Mouse (Mus musculus): ENCODE measurements around the gene Rmnd1. TPM values are rescaled to one million over a fixed set of nuclear protein-coding genes. Genes with fewer than 3 reads are reported as not detected.

Gene Rmnd1
- total and polyA plus RNA-seq, 3 experiments, result 11.8 to 65.5 (median 49.0) TPM

GRCm38 (mm10) chr10:4404895-4405491 lies 27.2 kb downstream of the Rmnd1 start:
- TF ChIP-seq GATA2 (IDR thresholded peaks at IDR 0.05; ENCODE audit: borderline replicate concordance, low read depth, low read length), result no peak
- no peak for TF ChIP-seq CTCF (IDR thresholded peaks at IDR 0.05; ENCODE audit: low read depth, low read length)
- TF ChIP-seq GATA1 (IDR thresholded peaks at IDR 0.05; ENCODE audit: borderline replicate concordance, low read length), result no peak
- TF ChIP-seq TAL1 (conservative IDR thresholded peaks at IDR 0.05; ENCODE audit: low read depth, low read length), result no peak
- no peak for TF ChIP-seq POLR2AphosphoS5 (IDR thresholded peaks at IDR 0.05; ENCODE audit: insufficient replicate concordance, low read depth, low read length)
- DNase-seq (ENCODE audit: low spot score), result no peak
- no peak for ATAC-seq (ENCODE audit: extremely low read depth, insufficient number of reproducible peaks, low FRiP score, poor library complexity, severe bottlenecking)
- H3K27me3 ChIP-seq (ENCODE audit: insufficient read depth, low read length), result no peaks in the 10 kb centered on the region
- H3K4me1 ChIP-seq (ENCODE audit: insufficient read depth, low read depth, low read length), result peaks cover 16% of the 10 kb centered on the region
- peaks cover 82% of the 10 kb centered on the region for H3K36me3 ChIP-seq (replicated peaks)
- H3K4me3 ChIP-seq (ENCODE audit: low read depth, low read length), result no peak overlapping the region
- H3K9me3 ChIP-seq (replicated peaks), result no peaks in the 10 kb centered on the region

- DNase-seq (ENCODE audit: low spot score) (no peak), ATAC-seq (ENCODE audit: extremely low read depth, insufficient number of reproducible peaks, low FRiP score, poor library complexity, severe bottlenecking) (no peak)
- TF ChIP-seq CTCF (IDR thresholded peaks at IDR 0.05; ENCODE audit: low read depth, low read length) (no peak), GATA1 (IDR thresholded peaks at IDR 0.05; ENCODE audit: borderline replicate concordance, low read length) (no peak), POLR2AphosphoS5 (IDR thresholded peaks at IDR 0.05; ENCODE audit: insufficient replicate concordance, low read depth, low read length) (no peak), TAL1 (conservative IDR thresholded peaks at IDR 0.05; ENCODE audit: low read depth, low read length) (no peak), GATA2 (IDR thresholded peaks at IDR 0.05; ENCODE audit: borderline replicate concordance, low read depth, low read length) (no peak)
- peaks cover 19% of the 10 kb centered on the region for H3K4me1 ChIP-seq (ENCODE audit: insufficient read depth, low read depth, low read length)
- H3K36me3 ChIP-seq (replicated peaks), result peaks cover 74% of the 10 kb centered on the region
- H3K27me3 ChIP-seq (ENCODE audit: insufficient read depth, low read length), result no peaks in the 10 kb centered on the region
- H3K4me3 ChIP-seq (ENCODE audit: low read depth, low read length), result no peak overlapping the region
- no peaks in the 10 kb centered on the region for H3K9me3 ChIP-seq (replicated peaks)
These were observed 34.1 kb downstream of the Rmnd1 start for GRCm38 (mm10) chr10:4398058-4398457.

- Histone ChIP-seq H3K27me3 (ENCODE audit: insufficient read depth, low read length) (no peaks in the 10 kb centered on the region), H3K9me3 (replicated peaks) (no peaks in the 10 kb centered on the region), H3K4me1 (ENCODE audit: insufficient read depth, low read depth, low read length) (peaks cover 39% of the 10 kb centered on the region), H3K4me3 (ENCODE audit: low read depth, low read length) (no peak overlapping the region), H3K36me3 (replicated peaks) (peaks cover 80% of the 10 kb centered on the region)
- ATAC-seq (ENCODE audit: extremely low read depth, insufficient number of reproducible peaks, low FRiP score, poor library complexity, severe bottlenecking) (no peak), DNase-seq (ENCODE audit: low spot score) (no peak)
- TF ChIP-seq GATA2 (IDR thresholded peaks at IDR 0.05; ENCODE audit: borderline replicate concordance, low read depth, low read length) (no peak), CTCF (IDR thresholded peaks at IDR 0.05; ENCODE audit: low read depth, low read length) (no peak), TAL1 (conservative IDR thresholded peaks at IDR 0.05; ENCODE audit: low read depth, low read length) (no peak), GATA1 (IDR thresholded peaks at IDR 0.05; ENCODE audit: borderline replicate concordance, low read length) (no peak), POLR2AphosphoS5 (IDR thresholded peaks at IDR 0.05; ENCODE audit: insufficient replicate concordance, low read depth, low read length) (no peak)
These were observed 36.9 kb downstream of the Rmnd1 start for GRCm38 (mm10) chr10:4395321-4395720.

- peaks cover 52% of the 10 kb centered on the region for H3K4me1 ChIP-seq (ENCODE audit: insufficient read depth, low read depth, low read length)
- peak; percentile 43; the same call in 1 of the 2 replicates for ATAC-seq (ENCODE audit: extremely low read depth, insufficient number of reproducible peaks, low FRiP score, poor library complexity, severe bottlenecking)
- DNase-seq (ENCODE audit: low spot score), result peak; percentile 14
These were observed 40.3 kb downstream of the Rmnd1 start for GRCm38 (mm10) chr10:4391851-4392250.

GRCm38 (mm10) chr10:4391076-4391475 lies 41.1 kb downstream of the Rmnd1 start:
- peaks cover 54% of the 10 kb centered on the region for H3K4me1 ChIP-seq (ENCODE audit: insufficient read depth, low read depth, low read length)
- H3K9me3 ChIP-seq (replicated peaks), result no peaks in the 10 kb centered on the region
- H3K36me3 ChIP-seq (replicated peaks), result peaks cover 65% of the 10 kb centered on the region
- no peak overlapping the region for H3K4me3 ChIP-seq (ENCODE audit: low read depth, low read length)
- TF ChIP-seq CTCF (IDR thresholded peaks at IDR 0.05; ENCODE audit: low read depth, low read length) (no peak), POLR2AphosphoS5 (IDR thresholded peaks at IDR 0.05; ENCODE audit: insufficient replicate concordance, low read depth, low read length) (no peak), TAL1 (conservative IDR thresholded peaks at IDR 0.05; ENCODE audit: low read depth, low read length) (no peak), GATA1 (IDR thresholded peaks at IDR 0.05; ENCODE audit: borderline replicate concordance, low read length) (no peak), GATA2 (IDR thresholded peaks at IDR 0.05; ENCODE audit: borderline replicate concordance, low read depth, low read length) (no peak)
- ATAC-seq (ENCODE audit: extremely low read depth, insufficient number of reproducible peaks, low FRiP score, poor library complexity, severe bottlenecking) (no peak), DNase-seq (ENCODE audit: low spot score) (no peak)
- no peaks in the 10 kb centered on the region for H3K27me3 ChIP-seq (ENCODE audit: insufficient read depth, low read length)

More at GRCm38 (mm10) chr10:4391851-4392250, 40.3 kb downstream of the Rmnd1 start:
- TF ChIP-seq GATA1 (IDR thresholded peaks at IDR 0.05; ENCODE audit: borderline replicate concordance, low read length), result no peak
- peak; percentile 21; the same call in 1 of the 2 replicates for TF ChIP-seq CTCF (IDR thresholded peaks at IDR 0.05; ENCODE audit: low read depth, low read length)
- H3K9me3 ChIP-seq (replicated peaks), result no peaks in the 10 kb centered on the region
- H3K36me3 ChIP-seq (replicated peaks), result peaks cover 68% of the 10 kb centered on the region
- no peak overlapping the region for H3K4me3 ChIP-seq (ENCODE audit: low read depth, low read length)
- H3K27me3 ChIP-seq (ENCODE audit: insufficient read depth, low read length), result no peaks in the 10 kb centered on the region

- Histone ChIP-seq H3K9me3 (replicated peaks) (no peaks in the 10 kb centered on the region), H3K36me3 (replicated peaks) (peaks cover 60% of the 10 kb centered on the region), H3K4me1 (ENCODE audit: insufficient read depth, low read depth, low read length) (peaks cover 58% of the 10 kb centered on the region), H3K27me3 (ENCODE audit: insufficient read depth, low read length) (no peaks in the 10 kb centered on the region), H3K4me3 (ENCODE audit: low read depth, low read length) (no peak overlapping the region)
- DNase-seq (ENCODE audit: low spot score), result no peak
- TF ChIP-seq GATA1 (IDR thresholded peaks at IDR 0.05; ENCODE audit: borderline replicate concordance, low read length), result no peak
- no peak for TF ChIP-seq CTCF (IDR thresholded peaks at IDR 0.05; ENCODE audit: low read depth, low read length)
- TF ChIP-seq TAL1 (conservative IDR thresholded peaks at IDR 0.05; ENCODE audit: low read depth, low read length), result no peak
- no peak for ATAC-seq (ENCODE audit: extremely low read depth, insufficient number of reproducible peaks, low FRiP score, poor library complexity, severe bottlenecking)
These were observed 41.6 kb downstream of the Rmnd1 start for GRCm38 (mm10) chr10:4390550-4390949.

Measured in G1E (cell line).